Mouse (Mus musculus) lung, adult 2 months (tissue): ENCODE measurements around the gene Chrnb4. TPM values are rescaled to one million over a fixed set of nuclear protein-coding genes. Genes with fewer than 3 reads are reported as not detected.
A peak's percentile ranks its signal among the peaks of the same experiment; 100 is the strongest.

Source experiments
- DNase-seq: peaks from one replicate; pipeline ENCODE4 v3.0.0; 2022
- H3K4me1 ChIP-seq: fragments of 200-500 bp; 2 replicates; pipeline ENCODE4 v1.6.1; 2011; ENCODE audit warnings: low read length; ENCODE audit not compliant: control insufficient read depth, insufficient read depth
- H3K4me3 ChIP-seq: fragments of 200-500 bp; replicated peaks from 2 replicates; pipeline ENCODE3; 2011; ENCODE audit warnings: low read depth, mild to moderate bottlenecking, control low read depth, low read length; ENCODE audit errors: extremely low read depth
- CTCF ChIP-seq: fragments of 200-500 bp; IDR thresholded peaks from 2 replicates; pipeline ENCODE4 v1.5.1; 2011; ENCODE audit warnings: mild to moderate bottlenecking, low read length, control low read depth; ENCODE audit not compliant: insufficient read depth
- POLR2A ChIP-seq: fragments of 200-500 bp; IDR thresholded peaks from 2 replicates; pipeline ENCODE4 v1.6.1; 2011; ENCODE audit warnings: low read depth, mild to moderate bottlenecking, control low read depth, low read length, borderline replicate concordance; ENCODE audit errors: extremely low read depth
- WGBS: fragments of 180-500 bp; shearing (Covaris S2); methylation state at CpG from one replicate; pipeline ENCODE4 v1.1.7; 2018; 5-methylcytosine and 5-hydroxymethylcytosine counted together
- polyA plus RNA-seq: library from polyadenylated mRNA; depleted of rRNA; stranded (reverse); fragments of >200 nt; gene quantifications from 2 replicates; pipeline ENCODE4 v1.2.3, GENCODE M21; 2012; rRNA removed

Chrnb4 gene
- polyA plus RNA-seq, 1 experiment, result 0.30 TPM

DNA sequence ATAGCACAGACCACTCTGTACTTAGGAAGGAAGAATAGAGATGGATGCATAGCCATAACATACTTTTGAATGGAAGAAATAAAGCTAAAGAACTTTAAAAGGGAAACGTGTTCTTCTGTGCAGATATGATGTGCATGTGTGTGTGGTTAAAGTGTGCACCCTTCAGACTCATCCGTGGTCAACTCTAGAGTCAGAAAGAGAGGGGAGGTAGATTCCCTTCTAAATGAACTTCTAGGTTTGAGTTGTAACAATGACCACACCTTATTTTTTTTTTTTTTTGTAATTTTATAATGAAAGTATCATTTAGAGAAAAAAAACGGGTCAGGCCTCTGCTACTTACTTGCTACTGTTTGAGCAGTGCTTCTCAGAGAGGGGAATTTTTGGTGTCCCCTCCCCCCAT lies 58.2 kb downstream of the Chrnb4 start:
- no peak for TF ChIP-seq POLR2A
- no peak for TF ChIP-seq CTCF
- 67% methylated on average over 3 of the region's 3 CpGs for WGBS
- no peak for DNase-seq
- H3K4me3 ChIP-seq, result no peak overlapping the region
- H3K4me1 ChIP-seq, result no peaks in the 10 kb centered on the region

DNA sequence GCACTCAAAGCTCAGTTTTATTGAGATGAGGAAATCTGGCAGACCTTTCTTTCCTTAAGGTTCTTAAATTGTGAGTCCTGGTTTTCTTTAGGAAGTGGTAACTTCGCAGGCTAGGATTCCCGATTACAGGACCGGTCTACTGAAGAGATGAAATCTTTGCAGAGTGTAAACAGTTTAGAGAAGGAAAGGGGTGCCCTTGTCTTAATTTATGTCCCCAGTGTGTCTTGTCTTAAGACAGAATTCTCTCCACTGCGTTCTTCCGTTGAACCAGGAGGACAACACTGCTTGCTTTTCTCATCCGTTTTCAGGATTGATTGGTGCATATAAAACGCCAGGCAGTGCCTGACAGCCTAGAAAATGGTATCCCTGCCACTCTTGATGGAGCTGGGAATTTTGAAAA lies 66.2 kb downstream of the Chrnb4 start:
- H3K4me1 ChIP-seq, result peaks cover 8% of the 10 kb centered on the region
- no peak for TF ChIP-seq POLR2A
- no peak for TF ChIP-seq CTCF
- DNase-seq, result no peak
- no peak overlapping the region for H3K4me3 ChIP-seq
- WGBS, result 17% methylated on average over 7 of the region's 7 CpGs

DNA sequence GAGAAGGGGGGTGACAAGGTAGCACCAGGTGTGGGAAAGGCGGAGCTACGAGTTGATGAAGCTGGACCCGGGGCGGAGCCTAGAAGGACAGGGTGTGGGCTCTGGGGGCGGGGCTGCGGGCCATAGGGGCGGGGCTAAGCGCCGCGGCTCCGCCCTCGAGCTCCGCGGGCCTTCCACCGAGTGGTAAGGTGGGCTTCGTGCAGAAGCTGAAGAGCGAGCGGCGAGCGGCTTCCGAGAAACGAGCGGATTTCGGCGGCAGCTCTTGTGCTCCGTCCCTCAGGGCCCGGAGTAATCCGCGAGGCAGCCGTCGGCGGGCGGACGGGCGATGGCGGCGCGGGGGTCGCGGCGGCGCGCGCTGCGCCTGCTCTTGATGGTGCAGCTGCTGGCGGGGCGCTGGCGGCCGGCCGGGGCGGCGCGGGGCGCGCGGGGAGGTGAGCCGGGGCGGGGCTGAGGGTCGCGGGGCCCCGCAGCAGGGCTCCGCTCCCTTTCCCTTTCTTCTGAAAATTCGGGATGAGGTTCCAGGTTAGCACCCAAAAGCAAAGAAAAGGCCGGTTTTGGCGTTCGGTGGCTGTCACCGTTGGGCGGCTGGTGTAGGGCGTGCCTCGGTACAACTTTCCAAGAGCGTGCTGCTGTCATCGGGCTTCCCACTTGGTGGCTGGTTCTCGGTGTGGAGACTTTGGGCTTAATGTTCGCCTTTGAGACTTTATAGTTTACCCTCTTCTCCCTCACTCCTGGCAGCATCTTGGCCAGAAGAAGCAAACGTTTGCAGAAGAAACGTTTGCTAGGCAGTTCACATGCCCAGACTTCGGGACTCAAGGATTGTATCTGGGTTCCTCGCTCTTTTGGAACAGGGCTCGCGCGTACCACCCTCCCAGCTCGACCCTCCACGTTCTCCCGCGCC lies 67.0 kb downstream of the Chrnb4 start:
- H3K4me3 ChIP-seq, result peak overlapping the region; percentile 33

DNA sequence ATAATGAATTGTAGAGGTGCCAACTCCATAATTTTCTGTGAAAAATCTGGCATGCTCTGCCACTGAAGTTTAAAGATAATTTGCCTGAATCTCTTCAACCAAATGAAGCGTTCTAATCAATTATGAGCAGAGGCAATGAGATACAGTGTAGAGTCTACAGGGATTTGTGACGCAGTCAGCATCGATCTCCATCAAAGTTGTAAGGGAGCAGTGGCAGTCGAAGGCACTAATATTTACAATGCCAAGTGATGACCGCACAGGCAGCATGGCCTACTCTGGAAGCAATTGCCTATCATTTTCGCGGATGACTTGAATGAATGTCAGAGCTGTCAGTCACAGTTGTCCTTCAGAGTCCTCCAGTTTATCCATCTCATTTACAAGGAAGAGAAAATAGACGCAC lies 67.9 kb downstream of the Chrnb4 start, which contains the start of gene Chrna5:
Gene Chrna5, plus strand, starts transcription at position 207 of the 400 bp plus-strand sequence.
- 67% methylated on average over 8 of the region's 8 CpGs for WGBS
- no peak for TF ChIP-seq CTCF
- no peak for TF ChIP-seq POLR2A
- Histone ChIP-seq H3K4me1 (peaks cover 8% of the 10 kb centered on the region), H3K4me3 (peak within 1 kb of the TSS; percentile 33)
- no peak for DNase-seq

More for the DNA sequence above, 67.0 kb downstream of the Chrnb4 start:
- peak; percentile 10 for DNase-seq
- WGBS, result 1% methylated on average over 84 of the region's 85 CpGs
- TF ChIP-seq CTCF, result no peak
- no peak for TF ChIP-seq POLR2A
- peaks cover 8% of the 10 kb centered on the region for H3K4me1 ChIP-seq

Other genes with a start within 250 kb of the Chrnb4 start
- 3.6 and 8.2 TPM in 2 replicates for gene Ireb2, start 185.0 kb downstream of the Chrnb4 start, polyA plus RNA-seq
- 1.5 and 2.1 TPM in 2 replicates for gene Hykk, start 131.5 kb downstream of the Chrnb4 start, polyA plus RNA-seq
- gene Psma4, start 98.0 kb downstream of the Chrnb4 start, polyA plus RNA-seq, result 29.5 and 52.0 TPM in 2 replicates
- not detected in 2 replicates for gene AY074887, start 97.8 kb downstream of the Chrnb4 start, polyA plus RNA-seq
- gene Chrna5, start 67.9 kb downstream of the Chrnb4 start, polyA plus RNA-seq, result not detected in 2 replicates
- 0.10 and 0.11 TPM in 2 replicates for gene Chrna3, start 22.2 kb downstream of the Chrnb4 start, polyA plus RNA-seq
- 9.9 and 11.7 TPM in 2 replicates for gene Ube2q2, start 100.1 kb upstream of the Chrnb4 start, polyA plus RNA-seq
- 10.0 and 12.5 TPM in 2 replicates for gene Fbxo22, start 160.1 kb upstream of the Chrnb4 start, polyA plus RNA-seq